Mouse (Mus musculus): ENCODE results near the gene Rassf8. TPM values are rescaled to one million over a fixed set of nuclear protein-coding genes. Genes with fewer than 3 reads are reported as not detected.

The Rassf8 gene
- total and polyA plus RNA-seq, 2 experiments from 2014 or later: 2.8 to 10.6 TPM

GRCm38 (mm10) chr6:145779383-145779782 is 32.8 kb downstream of the Rassf8 start:
- H3K4me1 ChIP-seq (ENCODE audit: insufficient read depth): no peaks in the 10 kb centered on the region
- DNase-seq (no peak), ATAC-seq (no peak)
- no peak overlapping the region for H3K27ac ChIP-seq (ENCODE audit: low read depth, low read length)
- no peak overlapping the region for H3K4me3 ChIP-seq (ENCODE audit: low read depth, low read length)
- H3K27me3 ChIP-seq (ENCODE audit: insufficient read depth, low read length): no peaks in the 10 kb centered on the region
- TF ChIP-seq CTCF (IDR thresholded peaks at IDR 0.05; ENCODE audit: low read depth): no peak
- no peak overlapping the region for H3K4me2 ChIP-seq (ENCODE audit: low read depth)
- H3K9ac ChIP-seq: no peak overlapping the region
- H3K9me3 ChIP-seq (ENCODE audit: low read length): no peaks in the 10 kb centered on the region
- H3K36me3 ChIP-seq (ENCODE audit: insufficient read depth): no peaks in the 10 kb centered on the region
- WGBS: 20% methylated on average over 5 of the region's 6 CpGs

GRCm38 (mm10) chr6:145780180-145780802 is 33.7 kb downstream of the Rassf8 start:
- ATAC-seq: no peak
- Histone ChIP-seq H3K9ac (no peak overlapping the region), H3K27ac (ENCODE audit: low read depth, low read length) (no peak overlapping the region), H3K4me3 (ENCODE audit: low read depth, low read length) (no peak overlapping the region), H3K36me3 (ENCODE audit: insufficient read depth) (no peaks in the 10 kb centered on the region), H3K27me3 (ENCODE audit: insufficient read depth, low read length) (no peaks in the 10 kb centered on the region), H3K4me1 (ENCODE audit: insufficient read depth) (no peaks in the 10 kb centered on the region), H3K4me2 (ENCODE audit: low read depth) (no peak overlapping the region), H3K9me3 (ENCODE audit: low read length) (no peaks in the 10 kb centered on the region)
- WGBS: 63% methylated on average over 8 of the region's 8 CpGs
- TF ChIP-seq CTCF (IDR thresholded peaks at IDR 0.05; ENCODE audit: low read depth): no peak
- no peak for DNase-seq

- DNase-seq (no peak), ATAC-seq (no peak)
- H3K27me3 ChIP-seq (ENCODE audit: insufficient read depth, low read length): no peaks in the 10 kb centered on the region
- H3K36me3 ChIP-seq (ENCODE audit: insufficient read depth): no peaks in the 10 kb centered on the region
- no peak overlapping the region for H3K27ac ChIP-seq (ENCODE audit: low read depth, low read length)
- no peaks in the 10 kb centered on the region for H3K9me3 ChIP-seq (ENCODE audit: low read length)
- no peak overlapping the region for H3K4me3 ChIP-seq (ENCODE audit: low read depth, low read length)
- no peak overlapping the region for H3K4me2 ChIP-seq (ENCODE audit: low read depth)
- 73% methylated on average over 9 of the region's 9 CpGs for WGBS
- no peak overlapping the region for H3K9ac ChIP-seq
- no peak for TF ChIP-seq CTCF (IDR thresholded peaks at IDR 0.05; ENCODE audit: low read depth)
- no peaks in the 10 kb centered on the region for H3K4me1 ChIP-seq (ENCODE audit: insufficient read depth)
Observed at GRCm38 (mm10) chr6:145781256-145781655, 34.7 kb downstream of the Rassf8 start.

- no peak for ATAC-seq
- no peak overlapping the region for H3K4me3 ChIP-seq (ENCODE audit: low read depth, low read length)
- 69% methylated on average over 2 of the region's 2 CpGs for WGBS
Observed at GRCm38 (mm10) chr6:145781966-145782365, 35.4 kb downstream of the Rassf8 start.

GRCm38 (mm10) chr6:145787311-145787710 is 40.8 kb downstream of the Rassf8 start:
- H3K4me2 ChIP-seq (ENCODE audit: low read depth): no peak overlapping the region
- no peaks in the 10 kb centered on the region for H3K27me3 ChIP-seq (ENCODE audit: insufficient read depth, low read length)
- no peak for TF ChIP-seq CTCF (IDR thresholded peaks at IDR 0.05; ENCODE audit: low read depth)
- DNase-seq (no peak), ATAC-seq (no peak)
- no peak overlapping the region for H3K27ac ChIP-seq (ENCODE audit: low read depth, low read length)
- H3K4me3 ChIP-seq (ENCODE audit: low read depth, low read length): no peak overlapping the region
- no peaks in the 10 kb centered on the region for H3K4me1 ChIP-seq (ENCODE audit: insufficient read depth)
- no peaks in the 10 kb centered on the region for H3K36me3 ChIP-seq (ENCODE audit: insufficient read depth)
- WGBS: 89% methylated on average over 2 of the region's 2 CpGs
- no peak overlapping the region for H3K9ac ChIP-seq
- no peaks in the 10 kb centered on the region for H3K9me3 ChIP-seq (ENCODE audit: low read length)

More at GRCm38 (mm10) chr6:145781966-145782365, 35.4 kb downstream of the Rassf8 start:
- Histone ChIP-seq H3K27ac (ENCODE audit: low read depth, low read length) (no peak overlapping the region), H3K4me2 (ENCODE audit: low read depth) (no peak overlapping the region), H3K36me3 (ENCODE audit: insufficient read depth) (no peaks in the 10 kb centered on the region), H3K27me3 (ENCODE audit: insufficient read depth, low read length) (no peaks in the 10 kb centered on the region), H3K4me1 (ENCODE audit: insufficient read depth) (no peaks in the 10 kb centered on the region), H3K9me3 (ENCODE audit: low read length) (no peaks in the 10 kb centered on the region), H3K9ac (no peak overlapping the region)
- DNase-seq: no peak
- TF ChIP-seq CTCF (IDR thresholded peaks at IDR 0.05; ENCODE audit: low read depth): no peak

- Histone ChIP-seq H3K27me3 (ENCODE audit: insufficient read depth, low read length) (no peaks in the 10 kb centered on the region), H3K9ac (no peak overlapping the region), H3K36me3 (ENCODE audit: insufficient read depth) (no peaks in the 10 kb centered on the region), H3K4me2 (ENCODE audit: low read depth) (no peak overlapping the region), H3K4me1 (ENCODE audit: insufficient read depth) (no peaks in the 10 kb centered on the region), H3K9me3 (ENCODE audit: low read length) (no peaks in the 10 kb centered on the region), H3K4me3 (ENCODE audit: low read depth, low read length) (no peak overlapping the region), H3K27ac (ENCODE audit: low read depth, low read length) (no peak overlapping the region)
- DNase-seq: no peak
- ATAC-seq: no peak
- 96% methylated on average over 4 of the region's 4 CpGs for WGBS
- TF ChIP-seq CTCF (IDR thresholded peaks at IDR 0.05; ENCODE audit: low read depth): no peak
Observed at GRCm38 (mm10) chr6:145789738-145790137, 43.2 kb downstream of the Rassf8 start.

- Histone ChIP-seq H3K27me3 (ENCODE audit: insufficient read depth, low read length) (no peaks in the 10 kb centered on the region), H3K4me3 (ENCODE audit: low read depth, low read length) (no peak overlapping the region), H3K9me3 (ENCODE audit: low read length) (no peaks in the 10 kb centered on the region), H3K27ac (ENCODE audit: low read depth, low read length) (no peak overlapping the region), H3K4me1 (ENCODE audit: insufficient read depth) (no peaks in the 10 kb centered on the region), H3K36me3 (ENCODE audit: insufficient read depth) (no peaks in the 10 kb centered on the region), H3K4me2 (ENCODE audit: low read depth) (no peak overlapping the region), H3K9ac (no peak overlapping the region)
- no peak for ATAC-seq
- no peak for DNase-seq
- 67% methylated on average over 7 of the region's 7 CpGs for WGBS
- no peak for TF ChIP-seq CTCF (IDR thresholded peaks at IDR 0.05; ENCODE audit: low read depth)
Observed at GRCm38 (mm10) chr6:145792373-145792772, 45.8 kb downstream of the Rassf8 start.

All from forebrain, postnatal 0 days (tissue).